ENCODE assay signal across 13 mouse cellular contexts in genomic region chr17:44973489-44973888, GRCm38 (mm10).
DNase-seq lines count a peak whose midpoint lies in the region; ATAC-seq and TF ChIP-seq lines count a peak whose summit lies in the region.
"Had no signal": no experiment of that assay in that cellular context is flagged by ENCODE, and none has a peak within 500 bp of the region (broad histone marks: within the 10 kb centered on the region; RNA-seq: fewer than 3 reads in every experiment).

No protein-coding gene starts in this region.

- no peaks in the 10 kb centered on the region for H3K9me3 ChIP-seq in hindbrain, embryonic 15.5 days
- H3K9me3 ChIP-seq in hindbrain, embryonic 16.5 days (ENCODE audit: control insufficient read depth, low read length): no peaks in the 10 kb centered on the region
- H3K9me3 ChIP-seq in MEL (replicated peaks; ENCODE audit: insufficient read depth, low read length): no peaks in the 10 kb centered on the region

- no peak for TF ChIP-seq EP300 in MEL (IDR thresholded peaks at IDR 0.05; ENCODE audit: low read depth in 1 of 2, low read length in 2 of 2)

- H3K4me2 ChIP-seq in hindbrain, embryonic 15.5 days: no peak overlapping the region
- no peak overlapping the region for H3K4me2 ChIP-seq in hindbrain, embryonic 16.5 days (ENCODE audit: low read length)

- no peak overlapping the region for H3K4me3 ChIP-seq in hindbrain, embryonic 15.5 days
- no peak overlapping the region for H3K4me3 ChIP-seq in hindbrain, embryonic 16.5 days (ENCODE audit: low read length)
- no peak overlapping the region for H3K4me3 ChIP-seq in MEL (ENCODE audit: control insufficient read depth in 1 of 2, insufficient read depth in 1 of 2, low read depth in 2 of 2, low read length in 2 of 2)

- peak; percentile 30; the same call in 1 of the 2 replicates for ATAC-seq in hindbrain, embryonic 15.5 days (ENCODE audit: low FRiP score, low read depth)
- ATAC-seq in hindbrain, embryonic 16.5 days: no peak
- peak; percentile 76 for ATAC-seq in megakaryocyte progenitor cell, adult 5-6 weeks (replicated peaks; ENCODE audit: poor library complexity)
- ATAC-seq in frontal cortex, adult (ENCODE audit: low TSS enrichment): no peak
- ATAC-seq: forebrain, embryonic 14.5 days; inflammation-experienced regulatory T-cells, adult 6 months; Patski had no signal

- no peaks in the 10 kb centered on the region for H3K79me2 ChIP-seq in MEL (ENCODE audit: control insufficient read depth, insufficient read depth, low read length, poor library complexity)

- no peak for TF ChIP-seq POLR2A in MEL (IDR thresholded peaks at IDR 0.05; ENCODE audit: control insufficient read depth in 1 of 2, insufficient read depth in 1 of 2, low read depth in 1 of 2, low read length in 2 of 2, poor library complexity in 1 of 2)

- H3K4me1 ChIP-seq in hindbrain, embryonic 15.5 days (replicated peaks): no peaks in the 10 kb centered on the region
- no peaks in the 10 kb centered on the region for H3K4me1 ChIP-seq in hindbrain, embryonic 16.5 days (ENCODE audit: control insufficient read depth, insufficient read depth, low read depth, low read length)
- H3K4me1 ChIP-seq in MEL (ENCODE audit: control insufficient read depth in 1 of 2, insufficient read depth in 2 of 2, low read length in 2 of 2): no peaks in the 10 kb centered on the region

- H3K27ac ChIP-seq in hindbrain, embryonic 15.5 days (replicated peaks): no peak overlapping the region
- H3K27ac ChIP-seq in hindbrain, embryonic 16.5 days (ENCODE audit: low read depth, low read length): no peak overlapping the region
- no peak overlapping the region for H3K27ac ChIP-seq in MEL (ENCODE audit: control insufficient read depth, low read depth, low read length)
- H3K27ac ChIP-seq: macrophage had no signal

- no peak for TF ChIP-seq RAD21 in MEL (IDR thresholded peaks at IDR 0.05; ENCODE audit: low read depth, low read length)

- 56% methylated on average over 4 of the region's 4 CpGs for whole genome bisulfite sequencing in hindbrain, embryonic 15.5 days
- WGBS in hindbrain, embryonic 16.5 days: 58% methylated on average over 4 of the region's 4 CpGs

- H3K27me3 ChIP-seq in hindbrain, embryonic 15.5 days: no peaks in the 10 kb centered on the region
- no peaks in the 10 kb centered on the region for H3K27me3 ChIP-seq in hindbrain, embryonic 16.5 days (replicated peaks; ENCODE audit: control insufficient read depth, insufficient read depth, low read length)
- no peaks in the 10 kb centered on the region for H3K27me3 ChIP-seq in MEL (ENCODE audit: control insufficient read depth in 1 of 2, insufficient read depth in 2 of 2, low read length in 2 of 2)
- H3K27me3 ChIP-seq: Patski had no signal

- DNase-seq in MEL (ENCODE audit: low read depth, low spot score): peak; percentile 36
- DNase-seq in kidney, adult 11 months: peak; percentile 15
- DNase-seq in layer of hippocampus, adult 11-12 months (ENCODE audit: low spot score): no peak
- DNase-seq in urinary bladder, postnatal 14 days (ENCODE audit: low spot score): no peak
- DNase-seq: right cerebral cortex, adult 18-20 months had no signal

- H3K9ac ChIP-seq in hindbrain, embryonic 15.5 days: no peak overlapping the region
- H3K9ac ChIP-seq in hindbrain, embryonic 16.5 days (ENCODE audit: low read depth, low read length): no peak overlapping the region
- no peak overlapping the region for H3K9ac ChIP-seq in MEL (ENCODE audit: control insufficient read depth, low read depth, low read length, poor library complexity, severe bottlenecking)

- no peak for TF ChIP-seq CTCF in MEL (IDR thresholded peaks at IDR 0.05 in 2 of 3, conservative IDR thresholded peaks at IDR 0.05 in 1 of 3; ENCODE audit: control insufficient read depth in 1 of 3, insufficient read depth in 1 of 3, low read depth in 2 of 3, low read length in 3 of 3, poor library complexity in 1 of 3, severe bottlenecking in 1 of 3)

- H3K36me3 ChIP-seq in hindbrain, embryonic 15.5 days: no peaks in the 10 kb centered on the region
- H3K36me3 ChIP-seq in hindbrain, embryonic 16.5 days (ENCODE audit: control insufficient read depth, insufficient read depth, low read length): no peaks in the 10 kb centered on the region
- no peaks in the 10 kb centered on the region for H3K36me3 ChIP-seq in MEL (ENCODE audit: control insufficient read depth in 1 of 2, insufficient read depth in 2 of 2, low read length in 2 of 2)

TF ChIP-seq in MEL, 35 proteins besides CTCF, POLR2A, EP300 and RAD21:
- TF ChIP-seq SIN3A (IDR thresholded peaks at IDR 0.05; ENCODE audit: low read length) (no peak), NRF1 (IDR thresholded peaks at IDR 0.05; ENCODE audit: insufficient read depth, low read depth, low read length, poor library complexity, severe bottlenecking) (no peak), TAL1 (IDR thresholded peaks at IDR 0.05; ENCODE audit: low read length) (no peak), RCOR1 (IDR thresholded peaks at IDR 0.05; ENCODE audit: low read depth, low read length) (no peak), MAZ (IDR thresholded peaks at IDR 0.05; ENCODE audit: low read depth, low read length) (no peak), ETS1 (IDR thresholded peaks at IDR 0.05; ENCODE audit: low read depth, low read length) (no peak), BHLHE40 (IDR thresholded peaks at IDR 0.05; ENCODE audit: borderline replicate concordance, low read depth, low read length) (no peak), MYB (IDR thresholded peaks at IDR 0.05; ENCODE audit: low read depth, low read length) (no peak), ZKSCAN1 (IDR thresholded peaks at IDR 0.05; ENCODE audit: low read depth, low read length) (no peak), HCFC1 (IDR thresholded peaks at IDR 0.05; ENCODE audit: low read depth, low read length) (no peak), MYC (IDR thresholded peaks at IDR 0.05; ENCODE audit: low read depth, low read length) (no peak), MEF2A (IDR thresholded peaks at IDR 0.05; ENCODE audit: extremely low read depth, insufficient replicate concordance, low read depth, low read length, poor library complexity, severe bottlenecking) (no peak), ZMIZ1 (IDR thresholded peaks at IDR 0.05; ENCODE audit: low read depth, low read length) (no peak)
TF ChIP-seq in MEL: peak in this region for 0.

Comparison
In these comparisons a context has a peak if more than half of its experiments do, and no peak if none do; other contexts are left out.
1. ATAC-seq: peak in hindbrain, embryonic 15.5 days (single experiment) and megakaryocyte progenitor cell, adult 5-6 weeks (single experiment); none in hindbrain, embryonic 16.5 days (single experiment) and frontal cortex, adult (single experiment).
2. DNase-seq: peak in MEL (single experiment) and kidney, adult 11 months (single experiment); none in layer of hippocampus, adult 11-12 months (single experiment) and urinary bladder, postnatal 14 days (single experiment).